Mouse (Mus musculus): ENCODE data around the gene Fnbp1. TPM values are rescaled to one million over a fixed set of nuclear protein-coding genes. Genes with fewer than 3 reads are reported as not detected.

Fnbp1 gene
- polyA plus RNA-seq, 1 experiment from 2014 or later: 17.3 TPM

- Histone ChIP-seq H3K4me3 (ENCODE audit: low read depth, low read length) (no peak overlapping the region), H3K4me1 (replicated peaks; ENCODE audit: control insufficient read depth, insufficient read depth, low read length) (no peaks in the 10 kb centered on the region), H3K27ac (ENCODE audit: low read depth, low read length) (no peak overlapping the region), H3K4me2 (ENCODE audit: low read depth, low read length, severe bottlenecking) (no peak overlapping the region), H3K36me3 (ENCODE audit: control insufficient read depth, insufficient read depth, low read length) (no peaks in the 10 kb centered on the region), H3K9ac (ENCODE audit: low read length) (no peak overlapping the region), H3K27me3 (ENCODE audit: control insufficient read depth, insufficient read depth, low read length) (no peaks in the 10 kb centered on the region), H3K9me3 (ENCODE audit: control insufficient read depth, low read length) (no peaks in the 10 kb centered on the region)
- 94% methylated on average over 3 of the region's 4 CpGs for WGBS
- ATAC-seq (replicated peaks; ENCODE audit: low FRiP score) (no peak), DNase-seq (ENCODE audit: low spot score) (no peak)
These were observed 7.8 kb downstream of the Fnbp1 start for GRCm38 (mm10) chr2:31133981-31134380.

DNA sequence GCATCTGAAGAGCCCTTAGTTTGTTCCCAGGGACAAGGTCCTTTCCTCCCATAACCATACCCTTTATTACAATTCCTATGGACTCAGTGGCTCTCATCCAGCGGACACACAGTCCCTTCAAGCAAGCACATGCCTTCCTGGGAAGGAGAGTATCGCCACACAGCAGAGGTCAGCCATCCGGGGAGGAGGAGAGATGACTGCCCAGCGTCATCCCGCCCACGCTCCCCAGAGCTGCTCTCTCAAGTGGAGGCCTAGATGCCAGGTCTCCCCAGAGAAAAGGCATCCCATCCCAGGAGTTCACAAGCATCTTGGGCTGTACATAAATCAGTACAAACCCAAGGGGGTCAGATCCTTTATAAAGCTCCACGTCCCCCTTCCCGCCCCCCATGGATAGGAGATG, 9.1 kb downstream of the Fnbp1 start:
- no peak for ATAC-seq (replicated peaks; ENCODE audit: low FRiP score)
- 71% methylated on average over 8 of the region's 8 CpGs for WGBS
- H3K9ac ChIP-seq (ENCODE audit: low read length): no peak overlapping the region
- H3K27me3 ChIP-seq (ENCODE audit: control insufficient read depth, insufficient read depth, low read length): no peaks in the 10 kb centered on the region
- no peak overlapping the region for H3K4me2 ChIP-seq (ENCODE audit: low read depth, low read length, severe bottlenecking)
- no peaks in the 10 kb centered on the region for H3K9me3 ChIP-seq (ENCODE audit: control insufficient read depth, low read length)
- H3K4me3 ChIP-seq (ENCODE audit: low read depth, low read length): no peak overlapping the region
- no peaks in the 10 kb centered on the region for H3K4me1 ChIP-seq (replicated peaks; ENCODE audit: control insufficient read depth, insufficient read depth, low read length)
- no peak for DNase-seq (ENCODE audit: low spot score)
- no peaks in the 10 kb centered on the region for H3K36me3 ChIP-seq (ENCODE audit: control insufficient read depth, insufficient read depth, low read length)
- no peak overlapping the region for H3K27ac ChIP-seq (ENCODE audit: low read depth, low read length)

DNA sequence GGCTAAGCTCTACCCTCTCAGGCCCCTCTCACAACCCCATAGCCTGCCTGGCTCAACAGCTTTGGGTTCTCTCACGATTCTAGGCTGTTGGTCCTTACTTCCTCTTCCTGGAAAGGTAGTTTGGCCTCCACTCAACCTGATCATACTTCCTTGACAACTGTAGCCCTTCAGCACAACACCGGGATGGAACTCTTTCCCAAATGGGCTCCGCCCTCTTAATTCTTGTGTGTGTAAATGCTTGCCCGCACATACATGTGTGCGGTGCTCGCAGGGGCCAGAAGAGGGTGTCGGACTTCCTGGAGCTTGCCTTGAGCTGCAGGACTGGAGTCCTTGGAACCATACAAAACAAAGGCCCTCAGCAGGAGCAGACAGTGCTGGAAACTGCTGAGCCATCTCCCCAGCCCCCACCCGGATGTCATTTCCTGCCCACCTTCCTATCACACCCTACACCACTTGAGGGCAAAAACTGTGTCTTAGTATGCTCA, 11.0 kb downstream of the Fnbp1 start:
- Histone ChIP-seq H3K4me2 (ENCODE audit: low read depth, low read length, severe bottlenecking) (no peak overlapping the region), H3K9me3 (ENCODE audit: control insufficient read depth, low read length) (no peaks in the 10 kb centered on the region), H3K27ac (ENCODE audit: low read depth, low read length) (no peak overlapping the region), H3K4me1 (replicated peaks; ENCODE audit: control insufficient read depth, insufficient read depth, low read length) (no peaks in the 10 kb centered on the region), H3K36me3 (ENCODE audit: control insufficient read depth, insufficient read depth, low read length) (no peaks in the 10 kb centered on the region), H3K9ac (ENCODE audit: low read length) (no peak overlapping the region), H3K27me3 (ENCODE audit: control insufficient read depth, insufficient read depth, low read length) (no peaks in the 10 kb centered on the region), H3K4me3 (ENCODE audit: low read depth, low read length) (no peak overlapping the region)
- 79% methylated on average over 8 of the region's 8 CpGs for WGBS
- ATAC-seq (replicated peaks; ENCODE audit: low FRiP score) (no peak), DNase-seq (ENCODE audit: low spot score) (no peak)

- no peaks in the 10 kb centered on the region for H3K4me1 ChIP-seq (replicated peaks; ENCODE audit: control insufficient read depth, insufficient read depth, low read length)
- H3K9me3 ChIP-seq (ENCODE audit: control insufficient read depth, low read length): no peaks in the 10 kb centered on the region
- no peak overlapping the region for H3K4me2 ChIP-seq (ENCODE audit: low read depth, low read length, severe bottlenecking)
- no peaks in the 10 kb centered on the region for H3K27me3 ChIP-seq (ENCODE audit: control insufficient read depth, insufficient read depth, low read length)
- ATAC-seq (replicated peaks; ENCODE audit: low FRiP score): no peak
- H3K4me3 ChIP-seq (ENCODE audit: low read depth, low read length): no peak overlapping the region
- no peak overlapping the region for H3K9ac ChIP-seq (ENCODE audit: low read length)
- DNase-seq (ENCODE audit: low spot score): no peak
- 86% methylated on average over 14 of the region's 14 CpGs for WGBS
- no peaks in the 10 kb centered on the region for H3K36me3 ChIP-seq (ENCODE audit: control insufficient read depth, insufficient read depth, low read length)
- no peak overlapping the region for H3K27ac ChIP-seq (ENCODE audit: low read depth, low read length)
These were observed 11.9 kb downstream of the Fnbp1 start for GRCm38 (mm10) chr2:31129742-31130518.

DNA sequence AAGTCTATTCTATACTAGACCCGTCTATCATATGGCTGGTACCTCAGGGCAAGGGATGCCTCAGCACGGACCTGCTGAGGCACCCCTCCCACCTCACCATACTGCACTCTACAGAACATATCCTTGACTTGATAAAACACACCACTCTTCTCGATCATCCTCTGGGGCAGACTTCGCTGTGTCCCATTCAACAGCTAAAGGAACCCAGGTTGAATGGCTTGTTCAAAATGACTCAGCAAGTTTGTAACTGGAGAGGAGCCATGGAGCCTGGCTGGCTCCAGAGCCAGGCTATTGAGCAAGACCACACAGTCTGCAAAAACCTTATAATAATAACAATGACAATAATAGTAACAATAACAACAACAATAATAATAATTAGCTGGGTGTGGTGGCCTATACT, 13.9 kb downstream of the Fnbp1 start:
- 74% methylated on average over 4 of the region's 4 CpGs for WGBS
- Histone ChIP-seq H3K9ac (ENCODE audit: low read length) (no peak overlapping the region), H3K36me3 (ENCODE audit: control insufficient read depth, insufficient read depth, low read length) (no peaks in the 10 kb centered on the region), H3K4me1 (replicated peaks; ENCODE audit: control insufficient read depth, insufficient read depth, low read length) (no peaks in the 10 kb centered on the region), H3K4me3 (ENCODE audit: low read depth, low read length) (no peak overlapping the region), H3K4me2 (ENCODE audit: low read depth, low read length, severe bottlenecking) (no peak overlapping the region), H3K27ac (ENCODE audit: low read depth, low read length) (no peak overlapping the region), H3K27me3 (ENCODE audit: control insufficient read depth, insufficient read depth, low read length) (no peaks in the 10 kb centered on the region), H3K9me3 (ENCODE audit: control insufficient read depth, low read length) (no peaks in the 10 kb centered on the region)
- DNase-seq (ENCODE audit: low spot score) (no peak), ATAC-seq (replicated peaks; ENCODE audit: low FRiP score) (no peak)

GRCm38 (mm10) chr2:31127219-31127618, 14.6 kb downstream of the Fnbp1 start:
- H3K36me3 ChIP-seq (ENCODE audit: control insufficient read depth, insufficient read depth, low read length): no peaks in the 10 kb centered on the region
- H3K4me3 ChIP-seq (ENCODE audit: low read depth, low read length): no peak overlapping the region
- ATAC-seq (replicated peaks; ENCODE audit: low FRiP score) (no peak), DNase-seq (ENCODE audit: low spot score) (no peak)
- no peak overlapping the region for H3K4me2 ChIP-seq (ENCODE audit: low read depth, low read length, severe bottlenecking)
- no peak overlapping the region for H3K9ac ChIP-seq (ENCODE audit: low read length)
- WGBS: 79% methylated on average over 7 of the region's 7 CpGs
- no peaks in the 10 kb centered on the region for H3K9me3 ChIP-seq (ENCODE audit: control insufficient read depth, low read length)
- no peaks in the 10 kb centered on the region for H3K4me1 ChIP-seq (replicated peaks; ENCODE audit: control insufficient read depth, insufficient read depth, low read length)
- no peaks in the 10 kb centered on the region for H3K27me3 ChIP-seq (ENCODE audit: control insufficient read depth, insufficient read depth, low read length)
- no peak overlapping the region for H3K27ac ChIP-seq (ENCODE audit: low read depth, low read length)

DNA sequence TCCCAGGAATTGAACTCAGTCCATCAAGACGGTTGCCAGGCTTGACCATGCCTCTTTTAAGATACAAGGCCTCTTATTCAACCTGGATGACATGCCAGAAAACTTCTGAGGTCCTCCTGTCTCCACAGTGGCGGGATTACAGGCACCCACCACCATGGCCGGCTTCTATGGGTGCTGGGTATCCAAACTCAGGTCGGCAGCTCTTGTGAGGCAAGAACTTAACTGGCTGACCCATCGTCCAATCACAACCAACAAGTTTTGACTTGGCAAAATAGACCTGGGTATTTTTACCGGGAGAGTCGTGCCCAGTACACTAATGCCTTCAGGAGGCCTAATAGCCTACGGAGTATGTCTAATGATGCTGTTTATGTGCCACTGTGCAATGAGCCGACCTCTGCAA, 15.8 kb downstream of the Fnbp1 start:
- DNase-seq (ENCODE audit: low spot score) (no peak), ATAC-seq (replicated peaks; ENCODE audit: low FRiP score) (no peak)
- WGBS: 89% methylated on average over 9 of the region's 9 CpGs
- H3K4me2 ChIP-seq (ENCODE audit: low read depth, low read length, severe bottlenecking): no peak overlapping the region
- H3K27me3 ChIP-seq (ENCODE audit: control insufficient read depth, insufficient read depth, low read length): no peaks in the 10 kb centered on the region
- no peak overlapping the region for H3K9ac ChIP-seq (ENCODE audit: low read length)
- no peak overlapping the region for H3K27ac ChIP-seq (ENCODE audit: low read depth, low read length)
- no peaks in the 10 kb centered on the region for H3K36me3 ChIP-seq (ENCODE audit: control insufficient read depth, insufficient read depth, low read length)
- no peak overlapping the region for H3K4me3 ChIP-seq (ENCODE audit: low read depth, low read length)
- H3K4me1 ChIP-seq (replicated peaks; ENCODE audit: control insufficient read depth, insufficient read depth, low read length): no peaks in the 10 kb centered on the region
- no peaks in the 10 kb centered on the region for H3K9me3 ChIP-seq (ENCODE audit: control insufficient read depth, low read length)

- no peak overlapping the region for H3K9ac ChIP-seq (ENCODE audit: low read length)
- ATAC-seq (replicated peaks; ENCODE audit: low FRiP score): no peak
- H3K4me1 ChIP-seq (replicated peaks; ENCODE audit: control insufficient read depth, insufficient read depth, low read length): no peaks in the 10 kb centered on the region
These were observed 16.7 kb downstream of the Fnbp1 start for GRCm38 (mm10) chr2:31125156-31125555.

DNA sequence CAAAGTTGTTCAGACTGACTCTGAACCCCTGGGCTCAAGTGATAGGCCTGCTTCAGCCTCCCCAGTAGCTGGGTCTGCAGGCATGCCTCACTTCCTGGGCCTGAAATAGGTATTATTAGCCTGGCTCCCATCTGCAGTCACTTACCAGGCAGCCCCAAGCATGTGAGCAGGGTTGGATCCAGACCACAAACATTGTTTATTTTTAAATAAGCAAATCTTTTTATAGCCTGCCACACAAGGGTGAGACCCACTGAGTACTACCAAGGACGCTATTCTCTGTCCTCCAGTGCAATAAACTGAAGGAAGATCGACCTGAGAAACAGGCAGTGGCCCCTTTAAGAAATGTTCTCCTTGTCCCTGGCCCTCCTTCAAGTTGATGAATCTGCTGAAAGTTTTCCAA, 17.1 kb downstream of the Fnbp1 start:
- H3K9ac ChIP-seq (ENCODE audit: low read length): no peak overlapping the region
- 81% methylated on average over 2 of the region's 2 CpGs for WGBS
- H3K4me3 ChIP-seq (ENCODE audit: low read depth, low read length): no peak overlapping the region
- no peaks in the 10 kb centered on the region for H3K36me3 ChIP-seq (ENCODE audit: control insufficient read depth, insufficient read depth, low read length)
- no peaks in the 10 kb centered on the region for H3K27me3 ChIP-seq (ENCODE audit: control insufficient read depth, insufficient read depth, low read length)
- no peaks in the 10 kb centered on the region for H3K9me3 ChIP-seq (ENCODE audit: control insufficient read depth, low read length)
- ATAC-seq (replicated peaks; ENCODE audit: low FRiP score) (no peak), DNase-seq (ENCODE audit: low spot score) (no peak)
- H3K27ac ChIP-seq (ENCODE audit: low read depth, low read length): no peak overlapping the region
- no peaks in the 10 kb centered on the region for H3K4me1 ChIP-seq (replicated peaks; ENCODE audit: control insufficient read depth, insufficient read depth, low read length)
- no peak overlapping the region for H3K4me2 ChIP-seq (ENCODE audit: low read depth, low read length, severe bottlenecking)

More at GRCm38 (mm10) chr2:31125156-31125555, 16.7 kb downstream of the Fnbp1 start:
- Histone ChIP-seq H3K27ac (ENCODE audit: low read depth, low read length) (no peak overlapping the region), H3K4me2 (ENCODE audit: low read depth, low read length, severe bottlenecking) (no peak overlapping the region), H3K27me3 (ENCODE audit: control insufficient read depth, insufficient read depth, low read length) (no peaks in the 10 kb centered on the region), H3K9me3 (ENCODE audit: control insufficient read depth, low read length) (no peaks in the 10 kb centered on the region), H3K36me3 (ENCODE audit: control insufficient read depth, insufficient read depth, low read length) (no peaks in the 10 kb centered on the region), H3K4me3 (ENCODE audit: low read depth, low read length) (no peak overlapping the region)
- 87% methylated on average over 7 of the region's 7 CpGs for WGBS
- no peak for DNase-seq (ENCODE audit: low spot score)

Data from forebrain, embryonic 11.5 days (tissue).